In genomic region chr10:109832768-109833291, GRCm38 (mm10) we compare ENCODE assay signal across 7 mouse cellular contexts.
DNase-seq lines count a peak whose midpoint lies in the region; ATAC-seq lines count a peak whose summit lies in the region.

No protein-coding gene starts in this region.

- DNase-seq in ZHBTc4 (ENCODE audit: low read depth, low spot score) = peak; percentile 12
- peak; percentile 21 for DNase-seq in cerebellum, adult 8-10 months
- DNase-seq in frontal cortex, adult 2 months (ENCODE audit: extremely low spot score in 1 of 2, low spot score in 1 of 2) = peak; percentile 43 to 66
- DNase-seq in left cerebral cortex, postnatal 14 days (ENCODE audit: low spot score in 2 of 2) = peak; percentile 50 to 83
- DNase-seq in right cerebral cortex, postnatal 36 days (ENCODE audit: low spot score in 2 of 2) = peak; percentile 41 to 64
- no peak for DNase-seq in natural killer cell, adult 2 months (ENCODE audit: low spot score in 2 of 2)

- no peak for ATAC-seq in activated CD4-positive, CD25-positive, alpha-beta regulatory T cell, adult 4 months

- intact Hi-C loops in left cerebral cortex, postnatal 14 days (cut with DNase I) = no loop called here

Comparison
In these comparisons a context has a peak if more than half of its experiments do, and no peak if none do; other contexts are left out.
1. DNase-seq: peak in ZHBTc4 (single experiment), cerebellum, adult 8-10 months (single experiment), frontal cortex, adult 2 months (2 of 2), left cerebral cortex, postnatal 14 days (2 of 2) and right cerebral cortex, postnatal 36 days (2 of 2); none in natural killer cell, adult 2 months (0 of 2).